Comparison of ENCODE assay signal across 30 mouse cellular contexts in genomic region chr13:9443066-9443465, GRCm38 (mm10).
DNase-seq lines count a peak whose midpoint lies in the region; ATAC-seq lines count a peak whose summit lies in the region.
"Had no signal": no experiment of that assay in that cellular context is flagged by ENCODE, and none has a peak within 500 bp of the region (broad histone marks: within the 10 kb centered on the region; RNA-seq: fewer than 3 reads in every experiment).

No protein-coding gene starts in this region.

- no peak overlapping the region for H3K4me2 ChIP-seq in heart, embryonic 15.5 days
- H3K4me2 ChIP-seq: embryonic facial prominence, embryonic 13.5 days; hindbrain, embryonic 15.5 days; limb, embryonic 13.5 days; liver, embryonic 11.5 days; lung, embryonic 15.5 days; neural tube, embryonic 12.5 days had no signal

- no peaks in the 10 kb centered on the region for H3K36me3 ChIP-seq in heart, embryonic 15.5 days
- H3K36me3 ChIP-seq: hindbrain, embryonic 15.5 days; limb, embryonic 13.5 days; lung, embryonic 15.5 days; neural tube, embryonic 12.5 days had no signal

- peak overlapping the region; percentile 60 for H3K27ac ChIP-seq in heart, embryonic 15.5 days
- H3K27ac ChIP-seq: embryonic facial prominence, embryonic 13.5 days; gastrocnemius, adult 2 months; hindbrain, embryonic 10.5 days; hindbrain, embryonic 15.5 days; left cerebral cortex, adult 2 months; limb, embryonic 13.5 days; lung, embryonic 15.5 days; midbrain, embryonic 10.5 days; neural tube, embryonic 12.5 days had no signal

- no peaks in the 10 kb centered on the region for H3K9me3 ChIP-seq in heart, embryonic 15.5 days (replicated peaks)
- H3K9me3 ChIP-seq: hindbrain, embryonic 10.5 days; hindbrain, embryonic 15.5 days; limb, embryonic 13.5 days; lung, embryonic 15.5 days; midbrain, embryonic 10.5 days; neural tube, embryonic 12.5 days had no signal

- no peak overlapping the region for H3K4me3 ChIP-seq in heart, embryonic 15.5 days
- H3K4me3 ChIP-seq: embryonic facial prominence, embryonic 13.5 days; gastrocnemius, adult 2 months; hindbrain, embryonic 10.5 days; hindbrain, embryonic 15.5 days; left cerebral cortex, adult 2 months; limb, embryonic 13.5 days; lung, embryonic 15.5 days; midbrain, embryonic 10.5 days; myocyte; neural tube, embryonic 12.5 days had no signal

- no peaks in the 10 kb centered on the region for H3K27me3 ChIP-seq in heart, embryonic 15.5 days
- H3K27me3 ChIP-seq: CH12.LX; embryonic facial prominence, embryonic 13.5 days; hindbrain, embryonic 15.5 days; limb, embryonic 13.5 days; lung, embryonic 15.5 days; neural tube, embryonic 12.5 days had no signal

- 53% methylated on average over 4 of the region's 4 CpGs for WGBS in heart, embryonic 15.5 days

- H3K9ac ChIP-seq in heart, embryonic 15.5 days: no peak overlapping the region
- H3K9ac ChIP-seq: embryonic facial prominence, embryonic 13.5 days; hindbrain, embryonic 15.5 days; limb, embryonic 13.5 days; lung, embryonic 15.5 days; neural tube, embryonic 12.5 days had no signal

- 0 out of 2 replicates have a peak, but pooled peaks have one; percentile 19 for ATAC-seq in heart, embryonic 15.5 days (replicated peaks; ENCODE audit: insufficient number of reproducible peaks, insufficient read depth, low FRiP score, low read depth)
- ATAC-seq: forebrain, embryonic 16.5 days; inflammation-experienced regulatory T-cells, adult 6 months; midbrain, embryonic 16.5 days had no signal

- intact Hi-C loops in gastrocnemius, postnatal 36 days (cut with DNase I): no loop called here

- H3K4me1 ChIP-seq in heart, embryonic 15.5 days (replicated peaks): peaks cover 33% of the 10 kb centered on the region
- H3K4me1 ChIP-seq: embryonic facial prominence, embryonic 13.5 days; hindbrain, embryonic 10.5 days; hindbrain, embryonic 15.5 days; limb, embryonic 13.5 days; lung, embryonic 15.5 days; midbrain, embryonic 10.5 days; neural tube, embryonic 12.5 days had no signal

- peak; percentile 5 for DNase-seq in gastrocnemius, postnatal 10 days
- DNase-seq in gastrocnemius, postnatal 36 days: no peak
- no peak for DNase-seq in heart, adult 8-10 months (ENCODE audit: low spot score)
- peak; percentile 15 for DNase-seq in kidney, postnatal 14 days
- no peak for DNase-seq in kidney, postnatal 10 days
- DNase-seq in R1 (ENCODE audit: low read depth, low spot score) (peak; percentile 18), adipocyte (ENCODE audit: low spot score) (no peak)
- DNase-seq: adrenal gland, adult 2 months; adrenal gland, postnatal 36 days; cerebellum, adult 18-20 months; gastrocnemius, adult 2 months; kidney, adult 18-20 months; right cerebral cortex, adult 18-20 months; spleen, adult 18-20 months; thymus, postnatal 25 days had no signal

Comparison
In these comparisons a context has a peak if more than half of its experiments do, and no peak if none do; other contexts are left out.
1. DNase-seq: peak in gastrocnemius, postnatal 10 days (single experiment), kidney, postnatal 14 days (single experiment) and R1 (single experiment); none in gastrocnemius, postnatal 36 days (0 of 2), heart, adult 8-10 months (single experiment), kidney, postnatal 10 days (single experiment) and adipocyte (single experiment).